Mouse (Mus musculus): ENCODE measurements around the gene Mast1.
A peak's percentile ranks its signal among the peaks of the same experiment; 100 is the strongest.

The Mast1 gene

GRCm38 (mm10) chr8:84973803-84974542 lies 36.8 kb upstream of the Mast1 start:
- DNase-seq (ENCODE audit: low spot score), result no peak

GRCm38 (mm10) chr8:84973079-84973478 lies 35.9 kb upstream of the Mast1 start:
- no peak for DNase-seq (ENCODE audit: low spot score)

- no peak for DNase-seq (ENCODE audit: low spot score)
These were observed 33.8 kb upstream of the Mast1 start for GRCm38 (mm10) chr8:84970913-84971312.

- DNase-seq (ENCODE audit: low spot score), result no peak
These were observed 33.1 kb upstream of the Mast1 start for GRCm38 (mm10) chr8:84970135-84970790.

GRCm38 (mm10) chr8:84969241-84970134 lies 32.3 kb upstream of the Mast1 start, which contains the start of the genes Gm49661, Prdx2 and Rnaseh2a:
Gene Gm49661, minus strand, starts transcription at chr8:84969433.
Gene Prdx2, plus strand, starts transcription at chr8:84969587.
Gene Rnaseh2a, minus strand, starts transcription at chr8:84969767.
- DNase-seq (ENCODE audit: low spot score), result no peak

- no peak for DNase-seq (ENCODE audit: low spot score)
These were observed 31.5 kb upstream of the Mast1 start for GRCm38 (mm10) chr8:84968650-84969049.

- no peak for DNase-seq (ENCODE audit: low spot score)
These were observed 30.6 kb upstream of the Mast1 start for GRCm38 (mm10) chr8:84967532-84968304.

- DNase-seq (ENCODE audit: low spot score), result peak; percentile 53
These were observed 29.4 kb upstream of the Mast1 start for GRCm38 (mm10) chr8:84966603-84967002.

GRCm38 (mm10) chr8:84965731-84966291 lies 28.7 kb upstream of the Mast1 start:
- peak; percentile 92 for DNase-seq (ENCODE audit: low spot score)

- DNase-seq (ENCODE audit: low spot score), result no peak
These were observed 26.8 kb upstream of the Mast1 start for GRCm38 (mm10) chr8:84963952-84964351.

GRCm38 (mm10) chr8:84959811-84960210 lies 22.7 kb upstream of the Mast1 start:
- peak; percentile 73 for DNase-seq (ENCODE audit: low spot score)

- DNase-seq (ENCODE audit: low spot score), result peak; percentile 47
These were observed 19.6 kb upstream of the Mast1 start for GRCm38 (mm10) chr8:84956768-84957167.

GRCm38 (mm10) chr8:84952612-84953255 lies 15.6 kb upstream of the Mast1 start:
- peak; percentile 37 for DNase-seq (ENCODE audit: low spot score)

GRCm38 (mm10) chr8:84949753-84950152 lies 12.6 kb upstream of the Mast1 start:
- no peak for DNase-seq (ENCODE audit: low spot score)

GRCm38 (mm10) chr8:84947241-84947545 lies 10.0 kb upstream of the Mast1 start:
- DNase-seq (ENCODE audit: low spot score), result peak; percentile 26

- peak; percentile 28 for DNase-seq (ENCODE audit: low spot score)
These were observed 9.5 kb upstream of the Mast1 start, which contains the start of gene Rtbdn for GRCm38 (mm10) chr8:84946528-84947240. Gene Rtbdn, plus strand, starts transcription at chr8:84946991.

GRCm38 (mm10) chr8:84945633-84946527 lies 8.7 kb upstream of the Mast1 start:
- peak; percentile 59 for DNase-seq (ENCODE audit: low spot score)

- peak; percentile 6 for DNase-seq (ENCODE audit: low spot score)
These were observed 8.1 kb upstream of the Mast1 start for GRCm38 (mm10) chr8:84945235-84945632.
